Mouse (Mus musculus) MEL (cell line): ENCODE measurements around the gene Hist1h2bc. TPM values are rescaled to one million over a fixed set of nuclear protein-coding genes. Genes with fewer than 3 reads are reported as not detected.

Experiments used
- DNase-seq: peaks from one replicate; pipeline ENCODE4 v3.0.0; 2011; ENCODE audit warnings: low read depth, low spot score
- H3K27ac ChIP-seq: 2 replicates; pipeline ENCODE4 v1.5.1; 2012; ENCODE audit warnings: low read depth, mild to moderate bottlenecking, control low read depth, low read length, moderate library complexity; ENCODE audit not compliant: control insufficient read depth
- H3K27me3 ChIP-seq, 2 experiments: fragments of 150-350 bp in 1 of 2; sonication (generic) in 1 of 2; 2 replicates each; pipeline ENCODE4 v1.6.1; 2012; ENCODE audit warnings: low read length in 2 of 2, mild to moderate bottlenecking in 2 of 2, improper control_type of control experiment in 1 of 2, moderate library complexity in 1 of 2; ENCODE audit not compliant: insufficient read depth in 2 of 2, control insufficient read depth in 1 of 2
- H3K36me3 ChIP-seq, 2 experiments: 2 replicates each; pipeline ENCODE4 v1.6.1; 2012 to 2014; ENCODE audit warnings: low read length in 2 of 2, improper control_type of control experiment in 1 of 2, inconsistent platforms in 1 of 2, mild to moderate bottlenecking in 1 of 2; ENCODE audit not compliant: insufficient read depth in 2 of 2, control insufficient read depth in 1 of 2
- H3K4me1 ChIP-seq, 2 experiments: fragments of 150-350 bp in 1 of 2; sonication (generic) in 1 of 2; 2 replicates each; pipeline ENCODE4 v1.6.1; 2012; ENCODE audit warnings: low read length in 2 of 2, improper control_type of control experiment in 1 of 2, mild to moderate bottlenecking in 1 of 2; ENCODE audit not compliant: insufficient read depth in 2 of 2, control insufficient read depth in 1 of 2
- H3K4me3 ChIP-seq, 2 experiments: fragments of 150-350 bp in 1 of 2; sonication (generic) in 1 of 2; 2 replicates each; pipeline ENCODE4 v1.5.1; 2012; ENCODE audit warnings: low read depth in 2 of 2, low read length in 2 of 2, mild to moderate bottlenecking in 2 of 2, moderate library complexity in 2 of 2, control low read depth in 1 of 2, improper control_type of control experiment in 1 of 2; ENCODE audit not compliant: control insufficient read depth in 1 of 2, insufficient read depth in 1 of 2
- H3K79me2 ChIP-seq: 2 replicates; pipeline ENCODE4 v1.6.1; 2012; ENCODE audit warnings: mild to moderate bottlenecking, low read length, moderate library complexity; ENCODE audit not compliant: control insufficient read depth, poor library complexity, insufficient read depth
- H3K9ac ChIP-seq: 2 replicates; pipeline ENCODE4 v1.6.1; 2012; ENCODE audit warnings: low read depth, mild to moderate bottlenecking, control low read depth, low read length, moderate library complexity; ENCODE audit not compliant: control insufficient read depth, poor library complexity, severe bottlenecking
- H3K9me3 ChIP-seq: fragments of 150-350 bp; sonication (generic); replicated peaks from 2 replicates; pipeline ENCODE4 v1.6.1; 2012; ENCODE audit warnings: mild to moderate bottlenecking, low read length, improper control_type of control experiment, moderate library complexity; ENCODE audit not compliant: insufficient read depth
- BHLHE40 ChIP-seq: IDR thresholded peaks from 2 replicates; pipeline ENCODE4 v1.6.1; 2012; ENCODE audit warnings: low read depth, mild to moderate bottlenecking, inconsistent platforms, low read length, improper control_type of control experiment, borderline replicate concordance
- CHD1 ChIP-seq: IDR thresholded peaks from 2 replicates; pipeline ENCODE4 v1.6.1; 2012; ENCODE audit warnings: low read depth, mild to moderate bottlenecking, inconsistent platforms, low read length, improper control_type of control experiment
- CHD2 ChIP-seq: IDR thresholded peaks from 2 replicates; pipeline ENCODE4 v1.6.1; 2011; ENCODE audit warnings: low read length, improper control_type of control experiment
- CTCF ChIP-seq, 3 experiments: IDR thresholded peaks in 2 of 3; conservative IDR thresholded peaks in 1 of 3; 2 replicates each; pipeline ENCODE4 v1.5.1; 2011 to 2012; ENCODE audit warnings: low read length in 3 of 3, low read depth in 2 of 3, mild to moderate bottlenecking in 2 of 3, improper control_type of control experiment in 1 of 3, inconsistent platforms in 1 of 3, mixed read lengths in 1 of 3, moderate library complexity in 1 of 3; ENCODE audit not compliant: control insufficient read depth in 1 of 3, insufficient read depth in 1 of 3, poor library complexity in 1 of 3, severe bottlenecking in 1 of 3
- E2F4 ChIP-seq: IDR thresholded peaks from 2 replicates; pipeline ENCODE4 v1.6.1; 2011; ENCODE audit warnings: low read depth, low read length, improper control_type of control experiment, borderline replicate concordance
- ELF1 ChIP-seq: IDR thresholded peaks from 2 replicates; pipeline ENCODE4 v1.6.1; 2014; ENCODE audit warnings: low read depth, mild to moderate bottlenecking, inconsistent platforms, low read length, improper control_type of control experiment, moderate library complexity
- GATA1 ChIP-seq: IDR thresholded peaks from 2 replicates; pipeline ENCODE4 v1.6.1; 2011; ENCODE audit warnings: low read depth, low read length, improper control_type of control experiment
- HCFC1 ChIP-seq: IDR thresholded peaks from 2 replicates; pipeline ENCODE4 v1.6.1; 2012; ENCODE audit warnings: low read depth, mild to moderate bottlenecking, inconsistent platforms, low read length, improper control_type of control experiment, moderate library complexity
- JUND ChIP-seq: IDR thresholded peaks from 2 replicates; pipeline ENCODE4 v1.6.1; 2011; ENCODE audit warnings: low read depth, mild to moderate bottlenecking, improper control_type of control experiment, low read length
- KAT2A ChIP-seq: conservative IDR thresholded peaks from 2 replicates; pipeline ENCODE4 v1.6.1; 2012; ENCODE audit warnings: low read depth, low read length, improper control_type of control experiment, inconsistent platforms
- MAFK ChIP-seq: IDR thresholded peaks from 2 replicates; pipeline ENCODE4 v1.6.1; 2011; ENCODE audit warnings: low read depth, mild to moderate bottlenecking, low read length, improper control_type of control experiment, borderline replicate concordance
- MAX ChIP-seq: IDR thresholded peaks from 2 replicates; pipeline ENCODE4 v1.6.1; 2011; ENCODE audit warnings: low read length, improper control_type of control experiment
- MXI1 ChIP-seq: IDR thresholded peaks from 2 replicates; pipeline ENCODE4 v1.6.1; 2011; ENCODE audit warnings: mild to moderate bottlenecking, low read depth, low read length, improper control_type of control experiment
- MYC ChIP-seq: IDR thresholded peaks from 2 replicates; pipeline ENCODE4 v1.6.1; 2011; ENCODE audit warnings: low read depth, mild to moderate bottlenecking, low read length, improper control_type of control experiment, moderate library complexity
- POLR2AphosphoS5 ChIP-seq: IDR thresholded peaks from 2 replicates; pipeline ENCODE4 v1.6.1; 2012; ENCODE audit warnings: low read depth, borderline replicate concordance, mild to moderate bottlenecking, inconsistent platforms, low read length, moderate library complexity, mixed read lengths
- RAD21 ChIP-seq: IDR thresholded peaks from 2 replicates; pipeline ENCODE4 v1.6.1; 2011; ENCODE audit warnings: mild to moderate bottlenecking, low read depth, low read length, improper control_type of control experiment
- RCOR1 ChIP-seq: IDR thresholded peaks from 2 replicates; pipeline ENCODE4 v1.6.1; 2012; ENCODE audit warnings: low read depth, mild to moderate bottlenecking, inconsistent platforms, low read length, improper control_type of control experiment
- SIN3A ChIP-seq: IDR thresholded peaks from 2 replicates; pipeline ENCODE4 v1.6.1; 2012; ENCODE audit warnings: low read length, improper control_type of control experiment, inconsistent platforms
- SMC3 ChIP-seq: IDR thresholded peaks from 2 replicates; pipeline ENCODE4 v1.6.1; 2011; ENCODE audit warnings: low read depth, low read length, improper control_type of control experiment
- TAL1 ChIP-seq: IDR thresholded peaks from 2 replicates; pipeline ENCODE4 v1.6.1; 2012; ENCODE audit warnings: mild to moderate bottlenecking, inconsistent platforms, low read length, moderate library complexity, mixed read lengths
- TBP ChIP-seq: IDR thresholded peaks from 2 replicates; pipeline ENCODE4 v1.8.0; 2011; ENCODE audit warnings: low read depth, low read length, improper control_type of control experiment
- TCF12 ChIP-seq: IDR thresholded peaks from 2 replicates; pipeline ENCODE4 v1.6.1; 2014; ENCODE audit warnings: low read depth, mild to moderate bottlenecking, inconsistent platforms, low read length, improper control_type of control experiment, moderate library complexity
- USF1 ChIP-seq: IDR thresholded peaks from 2 replicates; pipeline ENCODE4 v1.6.1; 2014; ENCODE audit warnings: low read depth, mild to moderate bottlenecking, inconsistent platforms, low read length, improper control_type of control experiment, moderate library complexity
- USF2 ChIP-seq, 2 experiments: IDR thresholded peaks; 2 replicates each; pipeline ENCODE4 v1.6.1; 2011 to 2012; ENCODE audit warnings: improper control_type of control experiment in 2 of 2, low read length in 2 of 2, borderline replicate concordance in 1 of 2, inconsistent platforms in 1 of 2, low read depth in 1 of 2, mild to moderate bottlenecking in 1 of 2; ENCODE audit not compliant: insufficient read depth in 1 of 2
- ZC3H11A ChIP-seq: IDR thresholded peaks from 2 replicates; pipeline ENCODE4 v1.6.1; 2012; ENCODE audit warnings: low read depth, mild to moderate bottlenecking, inconsistent platforms, low read length, improper control_type of control experiment
- ZKSCAN1 ChIP-seq: IDR thresholded peaks from 2 replicates; pipeline ENCODE4 v1.6.1; 2012; ENCODE audit warnings: low read depth, mild to moderate bottlenecking, inconsistent platforms, low read length, improper control_type of control experiment, moderate library complexity
- ZNF384 ChIP-seq: IDR thresholded peaks from 2 replicates; pipeline ENCODE4 v1.6.1; 2012; ENCODE audit warnings: low read depth, mild to moderate bottlenecking, inconsistent platforms, low read length, improper control_type of control experiment
- polyA plus RNA-seq, 2 experiments: library from polyadenylated mRNA; stranded (reverse) in 1 of 2; unstranded in 1 of 2; fragments of >175 nt in 1 of 2; fragments of >200 nt in 1 of 2; gene quantifications; 2 replicates each; pipeline versions ENCODE4 v1.2.1 to v1.2.4; 2012; ENCODE audit warnings: low replicate concordance in 2 of 2, low read depth in 1 of 2; ENCODE audit not compliant: insufficient read length in 2 of 2, insufficient read depth in 1 of 2, missing spikeins in 1 of 2
- total RNA-seq: library from RNA; depleted of rRNA; stranded (reverse); fragments of 300-350 nt; gene quantifications from 2 replicates; pipeline ENCODE4 v1.2.3, GENCODE M21; 2012

The Hist1h2bc gene
- total and polyA plus RNA-seq, 3 experiments, result 3.1 to 694 TPM; not detected in 1

- no peak overlapping the region for H3K4me3 ChIP-seq
- no peaks in the 10 kb centered on the region for H3K9me3 ChIP-seq
- H3K27ac ChIP-seq, result no peak overlapping the region
- no peak overlapping the region for H3K9ac ChIP-seq
- no peak for TF ChIP-seq TCF12
- no peak for TF ChIP-seq BHLHE40
- TF ChIP-seq ZNF384, result no peak
- TF ChIP-seq CHD1, result no peak
- no peak for TF ChIP-seq TAL1
- TF ChIP-seq RAD21, result no peak
- TF ChIP-seq MXI1, result no peak
- TF ChIP-seq ZKSCAN1, result no peak
- no peaks in the 10 kb centered on the region for H3K79me2 ChIP-seq
- H3K36me3 ChIP-seq, result peaks cover 0 to 2% of the 10 kb centered on the region in 2 experiments; a peak in 2 of 4 replicates
- H3K4me1 ChIP-seq, result peaks cover 0 to 5% of the 10 kb centered on the region in 2 experiments; a peak in 2 of 4 replicates
- DNase-seq, result no peak
- H3K27me3 ChIP-seq, result no peaks in the 10 kb centered on the region
Observed at GRCm38 (mm10) chr13:23730479-23730878, 46.5 kb downstream of the Hist1h2bc start.

GRCm38 (mm10) chr13:23732156-23732804, 48.3 kb downstream of the Hist1h2bc start:
- H3K9ac ChIP-seq, result no peak overlapping the region
- peak; percentile 84 for DNase-seq
- TF ChIP-seq TCF12 (no peak), MAX (peak; percentile 94), E2F4 (no peak), SIN3A (peak; percentile 51; the same call in 1 of the 2 replicates), USF1 (peak; percentile 64), TAL1 (no peak), GATA1 (peak; percentile 77), MYC (peak; percentile 97), SMC3 (peak; percentile 99), RAD21 (peak; percentile 96), HCFC1 (peak; percentile 38; the same call in 1 of the 2 replicates), CTCF (IDR thresholded peaks at IDR 0.05 in 2 of 3, conservative IDR thresholded peaks at IDR 0.05 in 1 of 3; ENCODE audit: control insufficient read depth in 1 of 3, insufficient read depth in 1 of 3, low read depth in 2 of 3, low read length in 3 of 3, poor library complexity in 1 of 3, severe bottlenecking in 1 of 3) (peak; percentile 69 to 97 (median 84)), USF2 (IDR thresholded peaks at IDR 0.05; ENCODE audit: borderline replicate concordance in 1 of 2, insufficient read depth in 1 of 2, low read depth in 1 of 2, low read length in 2 of 2) (no peak), RCOR1 (no peak), JUND (no peak), MAFK (no peak), BHLHE40 (peak; percentile 86), POLR2AphosphoS5 (no peak), CHD1 (no peak), CHD2 (no peak), KAT2A (no peak), MXI1 (peak; percentile 8; the same call in 1 of the 2 replicates), ZC3H11A (peak; percentile 97), TBP (no peak), ELF1 (no peak), ZNF384 (no peak)
- TF ChIP-seq, all 39 proteins: peak for 12

More at GRCm38 (mm10) chr13:23732156-23732804, 48.3 kb downstream of the Hist1h2bc start:
- H3K27ac ChIP-seq, result no peak overlapping the region
- no peaks in the 10 kb centered on the region for H3K9me3 ChIP-seq
- H3K27me3 ChIP-seq, result no peaks in the 10 kb centered on the region
- no peak overlapping the region for H3K4me3 ChIP-seq
- 0 out of 4 replicates have a peak, but pooled peaks cover 0 to 3% of the 10 kb centered on the region in 2 experiments for H3K4me1 ChIP-seq
- peaks cover 0 to 2% of the 10 kb centered on the region in 2 experiments; a peak in 2 of 4 replicates for H3K36me3 ChIP-seq
- no peaks in the 10 kb centered on the region for H3K79me2 ChIP-seq
